Mouse (Mus musculus) lung, postnatal 25 days (tissue): ENCODE measurements around the gene Iqgap1.
A peak's percentile ranks its signal among the peaks of the same experiment; 100 is the strongest.

Source experiments
- DNase-seq: peaks from one replicate; pipeline ENCODE4 v3.0.0; 2022; ENCODE audit warnings: low spot score

The Iqgap1 gene

DNA sequence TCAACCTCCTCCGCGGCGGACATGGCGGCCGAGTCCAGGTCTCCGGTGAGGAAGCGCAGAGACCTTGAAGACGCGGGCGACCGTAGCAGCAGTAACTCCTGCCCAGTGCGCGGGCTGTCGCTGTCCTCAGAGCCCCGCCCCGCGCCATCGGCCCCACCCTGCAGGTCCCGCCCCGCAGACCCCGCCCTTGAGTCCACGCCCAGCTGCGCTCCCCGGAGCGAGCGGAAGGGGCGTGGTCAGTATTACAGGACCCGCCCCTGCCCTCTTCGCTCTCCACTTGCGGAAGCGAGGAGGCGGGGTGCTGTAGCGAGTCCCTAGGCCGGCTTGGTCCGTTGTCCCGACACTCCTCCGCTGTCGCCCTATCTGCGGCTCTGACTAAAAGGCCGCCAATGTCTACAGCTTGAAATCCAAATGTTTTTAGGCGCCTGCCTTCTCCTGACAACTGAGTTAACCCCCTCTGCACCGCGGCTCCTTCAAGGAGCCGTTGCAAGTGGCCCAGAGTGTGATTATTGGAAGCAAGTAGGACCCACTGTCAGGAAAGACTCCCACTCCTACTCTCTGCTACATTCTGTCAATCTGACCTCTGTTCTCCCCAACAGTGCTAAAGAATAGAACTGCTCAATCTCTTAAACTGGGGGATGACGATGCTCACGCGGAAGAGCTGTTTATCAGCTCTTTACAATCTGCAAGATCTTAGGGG, 22.5 kb downstream of the Iqgap1 start:
- peak; percentile 95 for DNase-seq

GRCm38 (mm10) chr7:80802412-80803160, 23.2 kb downstream of the Iqgap1 start:
- peak; percentile 76 for DNase-seq

DNA sequence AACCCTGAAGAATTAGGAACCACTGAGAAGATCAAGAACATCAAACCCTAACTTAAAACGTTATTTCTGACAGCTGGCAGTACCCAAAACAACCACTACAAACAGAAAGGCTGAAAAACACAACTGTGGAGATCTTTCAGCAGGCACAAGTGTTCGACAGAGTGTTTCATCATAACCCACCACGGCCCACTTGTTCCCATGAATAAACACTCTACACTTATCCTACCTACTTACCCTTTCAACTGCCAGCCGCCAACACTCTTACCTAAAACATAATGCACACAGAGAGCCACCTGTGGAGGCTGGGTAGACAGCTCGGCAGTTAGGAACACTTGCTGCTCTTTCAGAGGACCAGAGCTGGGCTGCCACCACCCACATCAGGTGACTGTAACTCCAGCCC, 26.5 kb downstream of the Iqgap1 start:
- DNase-seq, result peak; percentile 85

DNA sequence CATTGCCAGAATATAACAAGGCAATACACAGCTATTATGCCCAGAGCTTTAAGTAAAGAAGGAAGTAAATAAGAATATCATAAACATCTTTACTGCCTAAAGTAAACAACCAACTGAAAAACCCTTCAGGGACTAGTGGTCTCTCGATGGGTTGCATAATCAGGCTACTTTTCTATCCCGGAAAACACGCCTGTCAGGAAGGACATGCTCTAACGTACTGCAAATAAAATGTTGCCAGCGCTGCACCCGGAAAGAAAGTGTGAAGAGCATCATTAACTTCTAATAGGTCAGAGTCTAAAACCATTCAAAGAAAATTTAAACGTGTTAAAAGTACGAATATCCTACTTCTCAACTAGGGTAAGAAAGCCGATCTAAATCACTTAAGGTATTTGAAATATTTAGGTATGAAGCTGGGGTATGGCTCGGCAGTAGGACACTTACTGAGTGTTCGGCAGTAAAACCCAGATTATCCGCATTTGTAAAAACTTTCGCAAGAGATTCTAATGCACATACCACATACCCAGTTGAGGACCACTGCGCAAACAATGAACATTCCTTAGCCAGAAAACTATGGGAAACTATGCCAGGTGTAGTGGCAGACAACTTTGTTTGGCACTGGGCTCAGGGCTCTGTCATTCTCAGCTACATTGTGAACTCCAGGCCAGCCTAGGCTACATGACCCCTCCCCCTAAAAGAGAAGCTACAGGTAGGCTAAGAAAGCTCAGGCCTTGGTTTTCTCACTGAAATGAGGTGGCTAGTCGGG, 28.8 kb downstream of the Iqgap1 start:
- DNase-seq, result no peak

DNA sequence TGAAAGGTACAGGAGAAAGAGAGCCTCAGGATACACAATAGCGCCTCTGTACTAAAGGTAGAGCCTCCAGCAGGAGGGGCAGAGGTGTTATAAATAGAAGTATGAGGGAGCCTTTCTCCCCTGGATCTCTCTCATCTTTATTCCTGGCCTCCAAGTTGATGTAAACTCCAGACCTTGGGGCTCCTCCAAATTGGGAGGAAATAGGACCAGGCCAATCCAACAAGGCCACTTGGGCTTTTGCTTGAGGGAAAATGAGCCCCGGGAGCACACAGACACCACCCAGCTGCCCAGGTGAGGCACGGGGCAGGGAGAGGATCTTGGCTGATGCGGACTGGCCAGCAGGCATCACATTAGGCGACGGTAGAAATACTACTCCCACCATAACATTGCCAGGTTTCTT, 29.5 kb downstream of the Iqgap1 start:
- DNase-seq, result no peak

- DNase-seq, result no peak
Observed at GRCm38 (mm10) chr7:80789534-80789933, 36.2 kb downstream of the Iqgap1 start.

DNA sequence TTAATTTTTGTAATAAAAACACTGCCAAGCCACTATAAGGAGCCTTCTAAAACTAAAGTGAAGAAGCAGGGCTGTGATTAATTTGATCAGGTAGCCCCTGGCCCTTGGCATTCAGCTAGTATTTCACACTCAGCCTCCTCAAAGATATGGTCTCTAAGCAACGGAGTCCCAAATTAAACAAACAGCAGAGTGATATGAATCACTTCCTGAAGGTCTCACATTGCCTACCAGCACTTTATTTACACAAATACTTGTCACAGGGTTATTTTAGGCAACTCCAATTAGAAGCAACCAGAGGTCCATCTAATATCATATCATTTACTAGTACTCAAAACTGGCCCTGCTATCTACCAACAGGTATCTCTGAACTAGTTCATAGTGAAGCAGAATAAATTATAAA, 36.7 kb downstream of the Iqgap1 start:
- peak; percentile 85 for DNase-seq

GRCm38 (mm10) chr7:80788002-80788401, 37.8 kb downstream of the Iqgap1 start:
- DNase-seq, result no peak

DNA sequence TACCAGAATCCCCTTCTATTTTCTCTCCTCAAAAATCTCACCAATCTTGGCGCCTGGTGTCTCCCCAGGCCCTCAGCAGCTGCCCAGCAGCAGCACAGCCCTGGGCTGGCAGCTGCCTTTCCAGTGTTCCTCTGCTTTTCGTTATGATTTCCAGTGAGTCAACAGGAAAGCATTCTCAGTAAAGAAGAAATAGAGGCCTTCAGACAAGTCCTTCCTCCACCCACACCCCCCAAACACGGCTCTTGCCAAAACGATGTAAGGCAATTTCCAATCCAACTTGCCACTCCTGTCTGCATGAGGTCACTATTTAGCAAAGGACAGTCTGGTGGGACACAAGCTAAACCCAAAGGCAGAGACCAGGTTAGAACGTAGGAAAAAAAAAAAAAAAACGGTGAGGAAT, 39.0 kb downstream of the Iqgap1 start:
- peak; percentile 74 for DNase-seq

GRCm38 (mm10) chr7:80783841-80784240, 41.9 kb downstream of the Iqgap1 start:
- DNase-seq, result no peak

- no peak for DNase-seq
Observed at GRCm38 (mm10) chr7:80782155-80783109, 43.3 kb downstream of the Iqgap1 start.

GRCm38 (mm10) chr7:80781444-80782120, 44.2 kb downstream of the Iqgap1 start:
- DNase-seq, result no peak

- peak; percentile 91 for DNase-seq
Observed at GRCm38 (mm10) chr7:80778958-80779669, 46.7 kb downstream of the Iqgap1 start.

DNA sequence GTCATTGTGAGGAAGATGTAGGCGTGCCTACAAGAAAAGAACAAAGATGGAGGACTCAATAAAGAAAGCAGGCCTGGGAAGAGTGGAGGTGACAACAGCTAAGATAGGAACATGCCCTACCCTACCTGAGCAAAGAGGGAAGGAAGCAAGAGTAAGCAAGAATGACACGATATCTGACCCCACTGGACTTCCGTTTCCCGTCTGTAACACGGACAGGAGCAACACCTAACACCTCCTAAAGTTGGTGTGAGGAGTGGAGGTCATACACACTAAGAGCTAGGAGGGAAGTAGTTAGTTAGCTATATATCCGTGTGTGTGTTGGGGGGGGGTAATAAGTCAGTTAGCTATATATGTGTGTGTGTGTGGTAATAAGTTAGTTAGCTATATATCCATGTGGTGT, 47.4 kb downstream of the Iqgap1 start:
- no peak for DNase-seq

DNA sequence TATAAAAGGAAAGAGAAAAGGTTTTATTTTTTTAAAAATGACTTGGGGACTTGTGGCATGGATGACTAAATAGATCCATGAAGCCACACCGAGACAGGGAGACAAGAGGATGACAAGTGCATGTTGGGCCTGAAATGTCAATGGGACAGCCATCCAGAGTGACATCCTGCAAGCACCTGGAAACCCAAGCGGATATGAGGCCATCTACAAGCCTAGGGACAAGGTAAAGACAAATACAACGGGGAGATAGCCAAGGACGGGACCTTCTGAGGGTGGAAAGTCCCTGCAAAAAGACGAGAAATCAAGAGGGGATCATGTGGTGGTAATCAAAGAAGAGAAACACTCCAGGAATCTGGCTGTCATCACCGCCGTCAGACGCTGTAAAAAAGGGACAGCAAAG, 48.6 kb downstream of the Iqgap1 start:
- DNase-seq, result no peak

DNA sequence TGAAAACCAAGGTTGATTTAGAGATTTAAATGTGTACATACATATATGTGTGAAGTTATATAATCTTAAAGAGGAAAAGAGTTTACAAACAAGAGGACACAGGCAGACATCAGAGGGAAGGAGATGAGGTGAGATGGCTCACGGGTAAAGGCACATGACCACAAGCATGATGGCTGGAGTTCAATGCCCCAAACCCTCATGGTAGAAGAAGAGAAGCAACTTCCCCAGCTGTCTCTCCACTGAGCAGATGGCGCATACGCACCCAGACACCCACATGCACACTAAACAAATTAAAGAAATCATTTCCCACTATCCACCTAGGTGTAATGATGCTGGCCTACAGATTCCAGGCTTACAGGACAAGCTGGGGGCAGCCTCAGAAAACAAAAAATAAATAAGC, 49.7 kb downstream of the Iqgap1 start:
- no peak for DNase-seq

DNA sequence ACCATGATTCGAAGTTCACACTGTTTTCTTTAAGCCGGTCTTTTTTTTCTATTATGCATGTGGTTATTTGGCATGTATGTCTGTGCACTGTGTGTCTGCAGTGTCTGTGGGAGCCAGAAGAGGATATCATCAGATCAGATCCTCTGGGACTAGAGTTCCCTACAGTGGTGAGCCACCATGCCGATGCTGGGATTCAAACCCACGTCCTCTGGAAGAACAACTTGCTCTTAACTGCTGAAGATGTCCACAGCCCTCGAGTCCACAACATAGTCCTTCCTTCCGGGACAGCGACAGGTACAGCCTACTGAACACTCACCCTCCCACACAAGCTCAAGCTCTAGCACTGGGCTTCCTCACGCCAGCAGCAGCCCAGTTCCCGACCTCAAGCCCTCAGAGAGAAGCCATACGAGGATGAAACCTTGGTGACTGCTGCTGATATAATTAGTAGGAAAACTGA, 50.3 kb downstream of the Iqgap1 start:
- DNase-seq, result no peak

GRCm38 (mm10) chr7:80774615-80775447, 50.9 kb downstream of the Iqgap1 start:
- DNase-seq, result no peak

DNA sequence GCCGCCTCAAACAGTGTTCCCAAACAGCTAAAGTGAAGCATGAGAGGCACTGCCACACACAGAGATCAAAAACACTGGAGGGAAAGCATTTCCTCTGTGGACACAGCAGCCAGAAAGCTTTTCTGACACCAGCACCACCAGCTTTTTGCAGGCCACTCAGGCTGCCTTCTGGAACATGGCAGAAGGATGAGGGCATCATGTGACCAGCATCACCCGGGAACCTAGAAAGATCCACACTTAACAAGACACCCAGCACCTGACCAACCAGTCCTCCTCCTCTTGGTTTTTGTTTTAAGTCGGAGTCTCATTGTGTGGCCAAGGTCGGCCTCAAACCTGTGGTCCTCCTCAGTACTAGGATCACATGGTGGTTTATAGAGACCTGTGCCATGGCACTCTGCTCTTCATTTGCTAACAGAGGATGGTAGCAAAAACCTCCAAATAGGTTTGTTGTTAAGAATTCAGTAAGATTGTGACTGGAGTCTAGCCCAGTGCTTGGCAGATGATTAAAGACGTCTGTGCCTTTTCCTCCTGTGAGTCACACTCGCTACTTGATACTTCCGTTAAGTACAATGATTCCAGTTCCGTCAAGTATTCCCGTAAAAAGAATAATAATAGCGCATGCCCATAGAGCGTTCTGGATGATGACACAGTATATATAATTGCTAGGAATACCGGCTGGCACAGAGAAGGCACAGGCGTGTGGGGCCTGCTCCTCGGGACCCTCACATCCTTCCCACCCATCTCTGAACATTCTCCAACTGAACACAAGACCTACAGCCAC, 51.8 kb downstream of the Iqgap1 start:
- DNase-seq, result peak; percentile 80
